Mouse (Mus musculus): ENCODE data around the gene Med8. TPM values are rescaled to one million over a fixed set of nuclear protein-coding genes. Genes with fewer than 3 reads are reported as not detected.

Gene Med8
- polyA plus RNA-seq, 1 experiment from 2014 or later: 171 TPM

DNA sequence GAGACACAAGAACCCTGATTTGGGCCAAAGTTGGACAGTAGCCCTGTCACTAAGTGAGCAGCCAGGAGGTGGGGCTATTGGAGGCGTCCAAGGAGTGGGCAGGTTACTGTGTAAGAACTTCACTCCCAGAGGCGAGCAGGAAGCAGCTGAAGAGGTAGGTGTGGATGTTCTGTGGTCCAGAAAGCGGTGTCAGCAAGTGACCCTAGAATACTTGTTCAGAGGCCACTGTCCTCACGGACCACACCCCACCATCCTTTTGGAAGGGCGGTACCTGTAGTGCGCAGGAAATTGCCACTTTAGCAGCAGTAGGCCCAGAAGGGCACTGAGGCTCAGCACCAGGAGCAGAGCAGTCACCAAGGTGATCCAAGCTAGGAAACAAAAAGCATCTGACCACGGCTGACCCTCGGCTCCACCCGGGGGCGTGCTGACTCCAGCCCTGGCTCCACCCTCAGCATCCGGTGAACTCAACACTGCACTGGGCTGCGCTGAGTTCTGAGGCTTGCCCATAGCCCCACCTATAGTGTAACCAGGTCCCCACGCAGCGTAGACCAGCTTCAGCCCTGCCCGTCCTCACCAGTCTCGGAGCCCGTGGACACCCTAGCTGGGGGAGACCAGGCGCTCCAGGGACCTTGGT is 36.8 kb downstream of the Med8 start:
- Histone ChIP-seq H3K36me3 (replicated peaks) (no peaks in the 10 kb centered on the region), H3K27me3 (ENCODE audit: poor library complexity, severe bottlenecking) (peaks cover 4% of the 10 kb centered on the region; the same call in 1 of the 2 replicates), H3K27ac (peak overlapping the region; percentile 80), H3K9me3 (no peaks in the 10 kb centered on the region), H3K4me1 (peaks cover 21% of the 10 kb centered on the region), H3K4me3 (peak overlapping the region; percentile 50)
- 12% methylated on average over 18 of the region's 18 CpGs for WGBS
- DNase-seq (ENCODE audit: extremely low spot score, low spot score): peak; percentile 53

DNA sequence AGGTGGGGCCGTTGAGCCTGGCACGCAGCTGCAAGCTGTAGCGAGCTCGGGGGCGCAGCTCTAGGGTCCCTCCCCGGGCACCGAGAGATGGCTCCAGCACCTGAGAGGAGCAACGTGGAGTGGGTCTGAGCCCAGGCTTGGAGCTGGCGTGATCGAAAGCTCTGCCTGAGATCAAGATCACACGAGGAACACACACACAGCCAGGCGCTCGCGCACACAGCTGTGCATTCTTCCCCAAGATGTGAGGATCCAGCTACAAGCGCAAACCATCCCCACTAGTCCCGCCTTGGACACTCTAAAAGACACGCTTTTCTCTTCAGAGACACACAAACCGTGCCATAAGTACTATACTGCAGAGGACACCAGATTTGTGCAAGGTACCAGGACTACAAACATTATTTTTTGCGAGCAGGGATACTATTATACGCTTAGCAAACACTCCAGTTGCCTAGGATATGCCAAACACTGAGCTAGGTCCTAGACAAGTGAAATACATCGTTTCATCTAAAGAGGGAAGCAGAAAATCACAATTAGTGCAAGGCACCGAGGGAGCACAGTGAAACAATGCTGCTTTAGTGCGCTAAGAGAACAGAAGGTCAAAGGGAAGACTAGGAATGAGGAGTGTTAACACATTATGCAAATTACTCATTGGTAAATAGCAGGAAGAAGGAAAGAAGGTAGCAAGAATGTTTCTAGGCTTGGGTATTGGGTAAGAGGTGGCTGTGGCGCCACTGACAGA is 37.4 kb downstream of the Med8 start:
- H3K4me1 ChIP-seq: peaks cover 21% of the 10 kb centered on the region
- 22% methylated on average over 24 of the region's 24 CpGs for WGBS
- DNase-seq (ENCODE audit: extremely low spot score, low spot score): no peak
- H3K36me3 ChIP-seq (replicated peaks): no peaks in the 10 kb centered on the region
- peak overlapping the region; percentile 50 for H3K4me3 ChIP-seq
- H3K27ac ChIP-seq: peak overlapping the region; percentile 80
- no peaks in the 10 kb centered on the region for H3K9me3 ChIP-seq
- H3K27me3 ChIP-seq (ENCODE audit: poor library complexity, severe bottlenecking): peaks cover 4% of the 10 kb centered on the region; the same call in 1 of the 2 replicates

DNA sequence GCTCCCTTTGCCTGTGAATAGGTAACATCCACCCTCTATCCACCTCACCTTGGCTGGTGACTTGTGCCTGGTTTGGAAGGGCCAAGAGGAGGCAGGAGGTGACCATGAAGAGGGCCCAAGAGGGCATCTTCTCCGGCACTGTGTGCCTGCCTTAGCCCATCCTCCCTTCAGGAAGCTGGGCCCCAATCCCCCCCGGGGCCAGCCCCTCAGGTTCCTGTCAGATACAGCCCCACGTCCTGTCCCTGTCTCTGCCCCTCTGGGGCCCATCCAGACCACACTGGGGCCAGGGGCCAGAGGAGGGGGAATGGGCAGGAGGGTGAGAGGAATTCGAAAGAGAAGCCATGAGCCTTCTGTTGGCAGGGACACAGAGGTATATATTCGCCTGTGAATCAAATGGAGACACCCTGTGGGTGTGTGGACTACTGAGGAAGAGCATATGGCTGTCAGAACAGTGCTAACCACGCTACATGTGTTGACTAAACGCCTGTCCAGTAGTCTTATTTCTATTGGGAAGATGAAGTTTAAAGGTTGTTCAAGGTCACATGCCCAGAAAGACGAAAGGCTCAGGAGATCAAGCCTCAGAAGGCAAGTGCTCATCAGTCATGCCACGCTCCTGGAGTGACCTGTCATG is 48.3 kb downstream of the Med8 start, which contains the start of gene Mpl:
Gene Mpl, minus strand, starts transcription at position 169 of the 631 bp plus-strand sequence.
- Histone ChIP-seq H3K9me3 (no peaks in the 10 kb centered on the region), H3K27ac (no peak within 1 kb of the TSS; the same call in 1 of the 2 replicates), H3K36me3 (replicated peaks) (no peaks in the 10 kb centered on the region), H3K4me3 (no peak within 1 kb of the TSS), H3K4me1 (no peaks in the 10 kb centered on the region), H3K27me3 (ENCODE audit: poor library complexity, severe bottlenecking) (no peaks in the 10 kb centered on the region)
- 82% methylated on average over 9 of the region's 9 CpGs for WGBS
- DNase-seq (ENCODE audit: extremely low spot score, low spot score): no peak

DNA sequence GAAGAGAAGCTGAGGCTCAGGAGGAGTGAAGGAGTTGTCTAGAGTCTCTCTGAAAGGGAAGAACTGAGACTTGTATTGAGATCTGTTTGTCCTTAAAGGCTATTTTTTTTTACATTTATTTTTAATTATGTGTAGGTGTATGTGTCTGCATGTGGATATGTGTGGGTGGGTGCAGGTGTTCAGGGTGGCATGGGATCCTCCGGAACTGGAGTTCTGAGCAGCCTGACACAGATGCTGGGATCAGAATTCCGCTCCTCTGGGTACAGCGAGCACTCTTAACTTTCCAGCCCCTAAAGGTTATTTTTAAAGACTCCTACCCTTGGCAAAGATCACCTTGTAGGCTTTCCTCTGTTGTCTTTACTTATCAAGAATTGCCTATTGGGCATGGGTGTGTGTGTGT is 55.8 kb downstream of the Med8 start:
- Histone ChIP-seq H3K4me3 (no peak overlapping the region), H3K9me3 (no peaks in the 10 kb centered on the region), H3K27me3 (ENCODE audit: poor library complexity, severe bottlenecking) (no peaks in the 10 kb centered on the region), H3K36me3 (replicated peaks) (no peaks in the 10 kb centered on the region), H3K27ac (no peak overlapping the region), H3K4me1 (peaks cover 4% of the 10 kb centered on the region; the same call in 1 of the 2 replicates)
- DNase-seq (ENCODE audit: extremely low spot score, low spot score): no peak
- WGBS: 88% methylated on average over 3 of the region's 3 CpGs

Other genes starting within 250 kb of the Med8 start
- gene Kdm4a, start 229.3 kb upstream of the Med8 start, polyA plus RNA-seq (2016; fragmentation: Nextera tagmentation; extraction: Ambion mirVana): 30.3 and 32.9 TPM in 2 replicates
- gene Ptprf, start 117.9 kb upstream of the Med8 start, polyA plus RNA-seq (2016; fragmentation: Nextera tagmentation; extraction: Ambion mirVana): 99.7 and 102 TPM in 2 replicates
- 8.7 and 9.7 TPM in 2 replicates for gene Szt2, start 64 bp upstream of the Med8 start, polyA plus RNA-seq (2016; fragmentation: Nextera tagmentation; extraction: Ambion mirVana)
- gene Elovl1, start 18.8 kb downstream of the Med8 start, polyA plus RNA-seq (2016; fragmentation: Nextera tagmentation; extraction: Ambion mirVana): 42.8 and 45.5 TPM in 2 replicates
- 446 and 451 TPM in 2 replicates for gene Cdc20, start 28.0 kb downstream of the Med8 start, polyA plus RNA-seq (2016; fragmentation: Nextera tagmentation; extraction: Ambion mirVana)
- 0.79 and 2.0 TPM in 2 replicates for gene Mpl, start 48.2 kb downstream of the Med8 start, polyA plus RNA-seq (2016; fragmentation: Nextera tagmentation; extraction: Ambion mirVana)
- gene Tie1, start 80.7 kb downstream of the Med8 start, polyA plus RNA-seq (2016; fragmentation: Nextera tagmentation; extraction: Ambion mirVana): 12.8 and 13.6 TPM in 2 replicates
- gene 2610528J11Rik, start 117.7 kb downstream of the Med8 start, polyA plus RNA-seq (2016; fragmentation: Nextera tagmentation; extraction: Ambion mirVana): 1.1 and 2.1 TPM in 2 replicates
- 0.68 and 0.76 TPM in 2 replicates for gene Tmem125, start 134.7 kb downstream of the Med8 start, polyA plus RNA-seq (2016; fragmentation: Nextera tagmentation; extraction: Ambion mirVana)
- 0.73 and 0.94 TPM in 2 replicates for gene Cfap57, start 211.4 kb downstream of the Med8 start, polyA plus RNA-seq (2016; fragmentation: Nextera tagmentation; extraction: Ambion mirVana)
- gene Ebna1bp2, start 211.5 kb downstream of the Med8 start, polyA plus RNA-seq (2016; fragmentation: Nextera tagmentation; extraction: Ambion mirVana): 210 and 221 TPM in 2 replicates
- gene Olfr62, start 249.6 kb downstream of the Med8 start, polyA plus RNA-seq (2016; fragmentation: Nextera tagmentation; extraction: Ambion mirVana): not detected in 2 replicates